Mouse (Mus musculus): ENCODE results near the gene Efna5. TPM values are rescaled to one million over a fixed set of nuclear protein-coding genes. Genes with fewer than 3 reads are reported as not detected.
A peak's percentile ranks its signal among the peaks of the same experiment; 100 is the strongest.

The Efna5 gene
- polyA plus RNA-seq, 1 experiment from 2014 or later = 32.3 TPM

DNA sequence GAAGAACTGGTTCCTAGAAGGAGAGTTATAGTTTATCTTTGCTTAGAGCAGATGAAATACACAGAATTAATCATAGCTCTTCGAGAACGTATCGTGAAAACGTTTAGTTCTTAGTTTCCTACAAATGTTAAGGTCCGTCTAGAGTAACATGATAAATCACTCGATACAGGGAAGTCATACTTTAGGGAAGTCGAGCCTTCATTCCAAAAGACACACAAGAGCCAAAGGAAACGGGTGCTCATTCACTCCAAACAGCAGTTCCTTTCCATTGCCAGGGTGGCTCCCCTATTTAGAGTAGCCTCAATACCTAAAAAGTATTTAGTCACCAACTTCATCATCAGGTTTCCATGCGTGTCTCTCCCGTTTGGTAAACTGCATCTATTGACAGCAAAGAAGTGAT lies 64.2 kb downstream of the Efna5 start:
- no peak for ATAC-seq
- WGBS = 77% methylated on average over 10 of the region's 10 CpGs
- H3K4me2 ChIP-seq (ENCODE audit: low read length) = no peak overlapping the region
- H3K9me3 ChIP-seq (ENCODE audit: control insufficient read depth, low read length) = no peaks in the 10 kb centered on the region
- no peak overlapping the region for H3K9ac ChIP-seq (ENCODE audit: low read depth, low read length)
- H3K27ac ChIP-seq (ENCODE audit: low read depth, low read length) = no peak overlapping the region
- no peaks in the 10 kb centered on the region for H3K36me3 ChIP-seq (ENCODE audit: control insufficient read depth, insufficient read depth, low read length)
- no peak overlapping the region for H3K4me3 ChIP-seq (ENCODE audit: low read length)
- H3K4me1 ChIP-seq (ENCODE audit: control insufficient read depth, insufficient read depth, low read depth, low read length) = peaks cover 6% of the 10 kb centered on the region
- H3K27me3 ChIP-seq (replicated peaks; ENCODE audit: control insufficient read depth, insufficient read depth, low read length) = no peaks in the 10 kb centered on the region

DNA sequence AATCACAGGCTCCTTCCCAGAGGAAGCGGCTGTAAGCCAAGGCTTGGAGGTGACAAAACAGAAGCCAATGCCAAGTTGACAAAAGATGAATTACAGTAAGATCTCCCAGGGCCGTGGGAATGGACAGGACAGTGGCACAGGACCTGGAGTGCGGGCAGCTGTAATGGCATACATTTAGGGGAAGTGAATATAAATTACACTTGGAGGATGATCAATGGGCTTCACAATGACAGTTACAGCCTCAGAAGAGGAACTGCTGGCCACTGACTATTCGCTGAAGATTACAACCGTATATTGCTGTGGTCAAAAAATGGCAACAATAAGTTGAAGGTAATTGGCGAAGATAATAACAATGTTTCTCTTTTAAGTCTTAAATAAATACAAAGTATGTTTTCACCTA lies 67.7 kb downstream of the Efna5 start:
- WGBS = 78% methylated on average over 6 of the region's 6 CpGs
- no peak for ATAC-seq

DNA sequence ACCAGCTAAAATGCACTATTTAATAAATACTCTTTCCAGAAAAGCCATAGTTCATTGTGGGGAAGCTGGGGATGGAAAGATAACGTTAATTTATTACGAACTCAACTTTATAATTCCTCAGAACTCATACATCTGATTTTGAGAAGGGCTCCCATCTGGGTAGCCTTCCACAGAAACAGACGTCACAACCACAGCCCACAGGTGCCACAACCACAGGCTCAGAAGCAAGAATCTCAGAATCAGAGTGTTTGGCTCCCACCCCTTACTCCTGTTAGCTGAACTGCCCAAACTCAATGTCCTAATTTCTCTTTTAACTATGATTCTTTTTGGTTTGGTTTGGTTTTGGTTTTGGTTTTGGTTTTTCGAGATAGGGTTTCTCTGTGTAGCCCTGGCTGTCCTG lies 73.2 kb downstream of the Efna5 start:
- ATAC-seq = no peak

More for the DNA sequence above, 67.7 kb downstream of the Efna5 start:
- Histone ChIP-seq H3K9me3 (ENCODE audit: control insufficient read depth, low read length) (no peaks in the 10 kb centered on the region), H3K27me3 (replicated peaks; ENCODE audit: control insufficient read depth, insufficient read depth, low read length) (no peaks in the 10 kb centered on the region), H3K4me3 (ENCODE audit: low read length) (no peak overlapping the region), H3K27ac (ENCODE audit: low read depth, low read length) (no peak overlapping the region), H3K4me1 (ENCODE audit: control insufficient read depth, insufficient read depth, low read depth, low read length) (no peaks in the 10 kb centered on the region; the same call in 1 of the 2 replicates), H3K4me2 (ENCODE audit: low read length) (no peak overlapping the region), H3K36me3 (ENCODE audit: control insufficient read depth, insufficient read depth, low read length) (no peaks in the 10 kb centered on the region), H3K9ac (ENCODE audit: low read depth, low read length) (no peak overlapping the region)

DNA sequence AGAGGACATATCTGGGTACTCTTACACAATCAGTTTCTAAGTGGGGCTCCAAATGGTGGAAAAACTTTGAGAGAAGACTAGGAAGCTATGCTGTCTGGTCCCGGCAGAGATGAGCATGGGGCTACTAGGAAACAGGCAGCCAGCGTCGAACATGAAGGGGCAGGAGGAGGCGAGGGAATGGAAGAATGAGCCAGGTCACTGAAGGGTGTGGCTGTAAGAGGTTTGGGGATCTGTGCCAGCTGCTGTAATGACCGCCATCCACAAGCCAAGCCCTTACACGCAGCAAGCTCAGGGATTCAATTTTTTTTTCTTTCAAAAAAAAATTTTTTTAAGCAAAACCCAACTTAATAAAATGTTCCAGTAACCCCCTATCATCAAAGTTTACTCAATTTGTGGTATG lies 74.5 kb downstream of the Efna5 start:
- 90% methylated on average over 6 of the region's 6 CpGs for WGBS
- Histone ChIP-seq H3K27ac (ENCODE audit: low read depth, low read length) (no peak overlapping the region), H3K9ac (ENCODE audit: low read depth, low read length) (no peak overlapping the region), H3K36me3 (ENCODE audit: control insufficient read depth, insufficient read depth, low read length) (no peaks in the 10 kb centered on the region), H3K4me1 (ENCODE audit: control insufficient read depth, insufficient read depth, low read depth, low read length) (no peaks in the 10 kb centered on the region), H3K27me3 (replicated peaks; ENCODE audit: control insufficient read depth, insufficient read depth, low read length) (no peaks in the 10 kb centered on the region), H3K9me3 (ENCODE audit: control insufficient read depth, low read length) (no peaks in the 10 kb centered on the region), H3K4me3 (ENCODE audit: low read length) (no peak overlapping the region), H3K4me2 (ENCODE audit: low read length) (no peak overlapping the region)
- ATAC-seq = no peak

More for the DNA sequence above, 73.2 kb downstream of the Efna5 start:
- no peaks in the 10 kb centered on the region for H3K9me3 ChIP-seq (ENCODE audit: control insufficient read depth, low read length)
- no peaks in the 10 kb centered on the region for H3K36me3 ChIP-seq (ENCODE audit: control insufficient read depth, insufficient read depth, low read length)
- H3K4me1 ChIP-seq (ENCODE audit: control insufficient read depth, insufficient read depth, low read depth, low read length) = no peaks in the 10 kb centered on the region
- no peak overlapping the region for H3K4me3 ChIP-seq (ENCODE audit: low read length)
- H3K9ac ChIP-seq (ENCODE audit: low read depth, low read length) = no peak overlapping the region
- no peak overlapping the region for H3K4me2 ChIP-seq (ENCODE audit: low read length)
- WGBS = 88% methylated on average over 4 of the region's 4 CpGs
- H3K27me3 ChIP-seq (replicated peaks; ENCODE audit: control insufficient read depth, insufficient read depth, low read length) = no peaks in the 10 kb centered on the region
- H3K27ac ChIP-seq (ENCODE audit: low read depth, low read length) = no peak overlapping the region

DNA sequence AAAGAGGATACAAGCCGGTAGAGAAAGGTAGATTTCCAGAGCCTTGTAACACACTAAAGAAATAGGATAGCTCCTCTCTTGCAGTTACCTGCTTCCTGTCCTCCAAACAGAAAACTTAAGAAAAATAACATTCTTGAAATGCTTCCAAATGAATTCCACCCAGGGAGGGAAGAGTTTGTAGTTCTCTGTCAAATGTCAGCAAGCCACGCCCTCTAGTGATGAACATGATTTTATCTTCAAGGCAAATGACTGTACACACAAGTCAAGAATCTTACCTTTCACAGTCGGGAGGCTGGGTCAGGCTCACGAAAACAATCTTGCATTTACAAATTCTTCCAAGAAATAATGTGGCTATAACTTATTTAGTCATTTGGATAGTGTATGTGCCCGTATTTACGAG lies 78.4 kb downstream of the Efna5 start:
- no peaks in the 10 kb centered on the region for H3K36me3 ChIP-seq (ENCODE audit: control insufficient read depth, insufficient read depth, low read length)
- no peaks in the 10 kb centered on the region for H3K9me3 ChIP-seq (ENCODE audit: control insufficient read depth, low read length)
- WGBS = 84% methylated on average over 6 of the region's 6 CpGs
- ATAC-seq = no peak
- H3K27ac ChIP-seq (ENCODE audit: low read depth, low read length) = no peak overlapping the region
- no peaks in the 10 kb centered on the region for H3K4me1 ChIP-seq (ENCODE audit: control insufficient read depth, insufficient read depth, low read depth, low read length)
- no peak overlapping the region for H3K9ac ChIP-seq (ENCODE audit: low read depth, low read length)
- H3K4me3 ChIP-seq (ENCODE audit: low read length) = no peak overlapping the region
- H3K27me3 ChIP-seq (replicated peaks; ENCODE audit: control insufficient read depth, insufficient read depth, low read length) = no peaks in the 10 kb centered on the region
- no peak overlapping the region for H3K4me2 ChIP-seq (ENCODE audit: low read length)

DNA sequence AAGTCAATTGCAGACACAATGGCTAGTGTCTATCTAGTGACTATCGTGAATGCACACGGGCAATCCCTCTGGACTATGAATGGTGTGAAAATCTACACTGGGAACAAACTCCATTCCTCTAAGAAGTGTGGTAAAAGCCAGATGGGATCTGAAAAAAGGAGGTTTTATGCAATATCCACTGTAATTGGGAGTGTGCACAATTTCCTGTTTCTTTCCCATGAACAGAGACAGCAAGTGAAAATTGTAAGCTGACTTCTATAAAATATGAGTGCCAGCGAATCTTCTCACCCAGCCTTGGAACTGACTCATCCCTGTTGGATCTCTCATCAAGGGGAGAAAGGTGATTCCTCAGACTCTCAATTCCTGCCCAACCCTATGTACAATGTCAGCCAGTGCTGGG lies 83.8 kb downstream of the Efna5 start:
- H3K4me3 ChIP-seq (ENCODE audit: low read length) = no peak overlapping the region
- H3K36me3 ChIP-seq (ENCODE audit: control insufficient read depth, insufficient read depth, low read length) = no peaks in the 10 kb centered on the region
- 94% methylated on average over 3 of the region's 3 CpGs for WGBS
- no peaks in the 10 kb centered on the region for H3K27me3 ChIP-seq (replicated peaks; ENCODE audit: control insufficient read depth, insufficient read depth, low read length)
- H3K27ac ChIP-seq (ENCODE audit: low read depth, low read length) = no peak overlapping the region
- H3K4me2 ChIP-seq (ENCODE audit: low read length) = no peak overlapping the region
- ATAC-seq = no peak
- H3K9me3 ChIP-seq (ENCODE audit: control insufficient read depth, low read length) = no peaks in the 10 kb centered on the region
- no peak overlapping the region for H3K9ac ChIP-seq (ENCODE audit: low read depth, low read length)
- no peaks in the 10 kb centered on the region for H3K4me1 ChIP-seq (ENCODE audit: control insufficient read depth, insufficient read depth, low read depth, low read length)

DNA sequence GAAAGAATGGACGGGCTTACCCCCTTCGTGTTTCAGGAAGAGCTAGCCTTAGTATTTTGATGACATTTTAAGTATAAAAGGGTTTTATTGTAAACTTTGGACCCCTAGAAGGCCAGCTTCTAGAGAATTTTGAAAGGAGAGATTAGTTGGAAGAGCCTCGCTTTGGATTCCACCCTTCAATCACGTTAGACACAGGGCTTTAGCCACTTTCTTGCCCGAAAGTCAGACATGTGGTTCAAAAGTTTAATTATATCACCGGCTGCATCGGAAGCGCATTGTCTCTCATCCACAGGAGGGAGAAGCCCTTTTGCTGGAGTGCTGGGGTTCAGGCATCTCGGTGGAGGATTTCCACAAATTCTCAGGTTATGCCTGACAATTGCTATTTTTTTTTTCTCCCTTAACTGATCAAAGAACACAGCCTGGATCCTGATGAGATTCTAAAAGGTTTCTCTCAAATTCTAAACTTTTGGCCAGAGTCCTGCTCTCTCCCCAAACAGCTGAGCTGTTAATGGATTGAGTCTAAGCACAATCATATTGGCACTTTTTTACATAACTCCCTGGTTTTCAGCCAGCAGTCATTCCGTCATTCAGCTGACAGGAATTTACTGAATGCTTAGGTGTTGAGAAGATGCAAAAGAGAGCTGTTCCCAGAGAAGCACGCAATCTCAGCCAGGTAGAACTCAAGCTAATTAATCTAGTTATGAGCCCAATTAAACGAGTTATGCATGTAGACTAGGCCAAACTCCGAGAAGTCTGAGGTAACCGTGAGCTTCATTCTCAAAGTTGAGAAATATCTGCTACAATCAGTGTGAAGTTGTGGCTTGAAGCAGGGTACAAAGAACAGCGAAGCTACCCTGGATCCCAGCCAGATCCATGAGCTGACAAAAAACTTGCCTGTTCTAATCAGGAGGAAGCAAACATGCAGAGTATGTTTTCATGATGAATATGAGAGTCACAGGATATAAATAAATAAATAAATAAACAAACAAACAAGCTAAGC lies 91.5 kb downstream of the Efna5 start:
- Histone ChIP-seq H3K9me3 (ENCODE audit: control insufficient read depth, low read length) (no peaks in the 10 kb centered on the region), H3K4me3 (ENCODE audit: low read length) (no peak overlapping the region), H3K9ac (ENCODE audit: low read depth, low read length) (no peak overlapping the region), H3K4me1 (ENCODE audit: control insufficient read depth, insufficient read depth, low read depth, low read length) (peaks cover 8% of the 10 kb centered on the region), H3K4me2 (ENCODE audit: low read length) (0 out of 2 replicates have a peak overlapping the region, but pooled peaks have one; percentile 21), H3K27me3 (replicated peaks; ENCODE audit: control insufficient read depth, insufficient read depth, low read length) (no peaks in the 10 kb centered on the region), H3K36me3 (ENCODE audit: control insufficient read depth, insufficient read depth, low read length) (no peaks in the 10 kb centered on the region), H3K27ac (ENCODE audit: low read depth, low read length) (no peak overlapping the region)
- ATAC-seq = no peak
- WGBS = 30% methylated on average over 15 of the region's 15 CpGs

DNA sequence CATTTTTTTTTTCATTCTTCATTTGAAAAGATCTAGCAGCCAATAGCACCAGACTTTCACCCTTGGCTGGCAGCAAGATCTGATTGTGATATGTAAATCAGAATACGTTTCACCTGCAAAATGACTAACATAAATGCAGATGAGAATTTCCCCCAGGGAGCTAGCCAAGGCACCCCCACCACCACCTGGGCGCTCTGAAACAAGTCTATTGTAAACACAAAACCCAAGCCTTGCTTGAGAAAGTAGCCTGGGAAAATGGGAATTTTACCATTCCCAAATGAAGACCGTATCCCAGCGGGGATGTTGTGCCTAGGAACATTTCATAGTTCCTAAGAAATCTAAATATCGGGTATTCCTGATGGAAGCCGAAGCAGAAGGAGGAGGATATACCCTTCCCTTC lies 92.3 kb downstream of the Efna5 start:
- Histone ChIP-seq H3K9me3 (ENCODE audit: control insufficient read depth, low read length) (no peaks in the 10 kb centered on the region), H3K4me1 (ENCODE audit: control insufficient read depth, insufficient read depth, low read depth, low read length) (peaks cover 11% of the 10 kb centered on the region), H3K9ac (ENCODE audit: low read depth, low read length) (no peak overlapping the region), H3K4me3 (ENCODE audit: low read length) (no peak overlapping the region), H3K27me3 (replicated peaks; ENCODE audit: control insufficient read depth, insufficient read depth, low read length) (no peaks in the 10 kb centered on the region), H3K4me2 (ENCODE audit: low read length) (peak overlapping the region; percentile 21; the same call in 1 of the 2 replicates), H3K27ac (ENCODE audit: low read depth, low read length) (no peak overlapping the region), H3K36me3 (ENCODE audit: control insufficient read depth, insufficient read depth, low read length) (no peaks in the 10 kb centered on the region)
- 48% methylated on average over 6 of the region's 6 CpGs for WGBS
- ATAC-seq = no peak

DNA sequence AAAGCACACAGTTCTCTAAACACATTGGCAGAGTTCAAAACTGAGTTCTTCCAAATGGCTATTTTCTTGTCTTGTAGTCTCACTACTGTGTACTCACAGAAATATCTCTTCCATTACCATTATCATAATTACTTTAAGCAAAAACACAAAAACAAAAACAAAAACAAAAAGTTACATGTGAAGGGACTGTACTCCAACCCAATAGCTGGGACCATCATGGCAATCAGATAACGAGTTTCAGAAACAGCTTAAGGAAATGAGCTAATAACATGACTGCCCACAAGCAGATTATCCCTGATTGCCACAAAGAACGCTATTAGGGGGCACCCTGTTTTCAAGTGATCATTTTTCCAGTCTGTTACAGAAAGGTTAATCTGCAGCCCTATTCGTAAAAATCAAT lies 93.3 kb downstream of the Efna5 start:
- Histone ChIP-seq H3K4me1 (ENCODE audit: control insufficient read depth, insufficient read depth, low read depth, low read length) (peaks cover 14% of the 10 kb centered on the region), H3K36me3 (ENCODE audit: control insufficient read depth, insufficient read depth, low read length) (no peaks in the 10 kb centered on the region), H3K9me3 (ENCODE audit: control insufficient read depth, low read length) (no peaks in the 10 kb centered on the region), H3K27ac (ENCODE audit: low read depth, low read length) (no peak overlapping the region), H3K9ac (ENCODE audit: low read depth, low read length) (no peak overlapping the region), H3K4me2 (ENCODE audit: low read length) (no peak overlapping the region), H3K27me3 (replicated peaks; ENCODE audit: control insufficient read depth, insufficient read depth, low read length) (no peaks in the 10 kb centered on the region), H3K4me3 (ENCODE audit: low read length) (no peak overlapping the region)
- WGBS = 48% methylated on average over 3 of the region's 3 CpGs
- ATAC-seq = no peak
